Mouse (Mus musculus): ENCODE results near the gene Vps18. TPM values are rescaled to one million over a fixed set of nuclear protein-coding genes. Genes with fewer than 3 reads are reported as not detected.

The Vps18 gene
- total and polyA plus RNA-seq, 2 experiments from 2014 or later, result 20.5 to 34.0 TPM

DNA sequence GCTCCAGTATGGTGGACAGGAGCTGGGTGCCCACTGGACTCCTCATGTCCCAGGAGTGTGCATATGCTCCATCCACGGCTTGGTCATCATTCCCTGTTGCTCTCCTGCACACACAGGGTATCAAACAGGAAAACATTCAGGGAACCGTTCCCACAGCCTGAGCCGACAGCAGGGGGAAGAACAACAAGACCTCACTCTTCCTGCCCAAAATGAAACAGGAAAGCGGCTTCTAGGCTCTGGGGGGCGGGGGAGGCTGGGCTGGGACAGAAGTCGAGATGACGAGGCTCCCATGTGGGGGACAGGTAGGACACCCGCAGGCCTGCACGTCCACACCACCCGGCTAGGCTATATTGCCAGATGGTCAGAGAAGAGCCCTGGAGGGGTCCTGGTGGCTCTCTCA lies 47.9 kb downstream of the Vps18 start:
- no peak for TF ChIP-seq CTCF (IDR thresholded peaks at IDR 0.05; ENCODE audit: low read depth)
- H3K4me1 ChIP-seq (ENCODE audit: insufficient read depth, low read length), result no peaks in the 10 kb centered on the region
- WGBS, result 70% methylated on average over 10 of the region's 10 CpGs
- peak overlapping the region; percentile 11; the same call in 1 of the 2 replicates for H3K27ac ChIP-seq
- no peak overlapping the region for H3K4me3 ChIP-seq (ENCODE audit: low read length)
- no peaks in the 10 kb centered on the region for H3K9me3 ChIP-seq (ENCODE audit: low read length)
- H3K9ac ChIP-seq (replicated peaks; ENCODE audit: low read length), result no peak overlapping the region
- peaks cover 4% of the 10 kb centered on the region; the same call in 1 of the 2 replicates for H3K27me3 ChIP-seq (ENCODE audit: insufficient read depth, low read length)
- H3K4me2 ChIP-seq (ENCODE audit: low read depth, low read length), result no peak overlapping the region
- no peaks in the 10 kb centered on the region for H3K36me3 ChIP-seq (ENCODE audit: insufficient read depth, low read length)
- DNase-seq (ENCODE audit: low spot score) (no peak), ATAC-seq (no peak)

DNA sequence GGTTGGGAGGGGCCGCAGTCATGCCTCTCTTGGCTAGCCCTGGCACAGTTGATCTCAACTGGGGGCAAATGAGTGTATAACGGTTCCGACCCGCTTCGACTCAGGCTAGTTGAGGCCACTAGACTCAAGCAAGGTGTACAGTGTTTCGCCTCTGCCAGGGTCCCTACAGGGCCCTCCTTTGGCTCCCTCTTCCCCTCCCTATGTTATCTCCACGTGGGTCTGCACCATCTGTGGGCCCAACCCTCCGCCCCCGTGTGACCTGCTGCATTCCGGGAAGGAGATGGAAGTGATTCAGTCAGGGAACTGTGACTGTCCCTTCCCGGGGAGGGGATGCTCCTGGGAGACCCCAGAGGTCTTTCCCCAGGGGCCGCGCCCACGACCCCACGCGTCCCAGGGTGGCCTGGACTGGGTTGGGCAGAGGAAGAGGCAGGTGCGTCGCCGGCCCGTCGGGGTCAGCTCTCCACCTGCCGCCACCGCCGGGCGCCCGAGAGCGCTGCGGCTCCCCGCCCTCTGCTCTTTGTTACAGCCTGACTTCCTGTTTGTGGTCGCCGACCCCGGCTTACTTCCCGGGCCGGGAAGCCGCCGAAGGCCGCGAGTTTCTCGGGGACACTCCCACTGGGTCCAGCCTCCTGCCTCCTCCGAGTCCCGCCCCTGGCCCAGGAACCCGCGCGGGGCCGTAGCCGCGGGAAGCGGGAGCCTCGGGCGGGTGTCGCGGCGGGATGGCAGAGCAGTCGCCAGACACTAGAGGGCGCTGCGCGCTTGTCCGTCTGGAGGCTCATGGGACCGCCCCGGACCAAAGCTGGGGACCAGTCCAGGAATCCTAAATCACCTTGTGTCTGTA lies 49.1 kb downstream of the Vps18 start:
- Histone ChIP-seq H3K4me1 (ENCODE audit: insufficient read depth, low read length) (no peaks in the 10 kb centered on the region), H3K4me3 (ENCODE audit: low read length) (peak overlapping the region; percentile 51), H3K4me2 (ENCODE audit: low read depth, low read length) (peak overlapping the region; percentile 84), H3K27me3 (ENCODE audit: insufficient read depth, low read length) (peaks cover 4% of the 10 kb centered on the region; the same call in 1 of the 2 replicates), H3K9ac (replicated peaks; ENCODE audit: low read length) (peak overlapping the region; percentile 68), H3K9me3 (ENCODE audit: low read length) (no peaks in the 10 kb centered on the region), H3K36me3 (ENCODE audit: insufficient read depth, low read length) (no peaks in the 10 kb centered on the region), H3K27ac (peak overlapping the region; percentile 67; the same call in 1 of the 2 replicates)
- peak; percentile 78 for TF ChIP-seq CTCF (IDR thresholded peaks at IDR 0.05; ENCODE audit: low read depth)
- peak; percentile 83 for ATAC-seq
- WGBS, result 7% methylated on average over 60 of the region's 60 CpGs
- peak; percentile 90 for DNase-seq (ENCODE audit: low spot score)

DNA sequence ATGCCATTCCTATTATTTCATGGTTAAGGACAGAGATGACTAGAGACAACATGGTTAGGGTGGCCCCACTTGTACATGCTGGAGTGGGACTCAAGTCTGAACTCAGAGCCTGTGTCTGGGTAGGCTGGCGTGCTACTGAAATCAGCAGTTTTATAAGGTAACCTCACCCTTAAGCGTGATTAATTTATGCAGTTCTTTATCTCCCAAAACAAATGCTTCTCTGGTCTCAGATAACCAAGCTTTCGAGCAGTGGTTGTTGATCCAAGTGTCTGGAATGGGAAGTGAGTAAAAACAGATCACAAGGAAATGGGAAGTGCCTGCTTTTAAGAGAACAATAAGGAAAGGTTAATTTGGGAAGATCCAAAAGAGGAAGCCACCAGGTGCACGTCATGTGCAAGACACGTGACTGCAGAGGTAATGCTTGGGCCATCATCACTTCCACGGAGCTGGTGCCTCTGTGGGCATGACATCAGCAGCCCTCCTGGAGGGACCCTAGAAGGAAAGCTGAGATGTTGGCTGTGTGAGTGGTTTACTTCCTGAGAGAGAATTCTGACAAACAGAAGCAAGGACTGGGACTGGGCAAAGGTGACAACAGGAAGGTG lies 56.1 kb downstream of the Vps18 start:
- no peak for TF ChIP-seq CTCF (IDR thresholded peaks at IDR 0.05; ENCODE audit: low read depth)
- Histone ChIP-seq H3K27me3 (ENCODE audit: insufficient read depth, low read length) (no peaks in the 10 kb centered on the region), H3K4me2 (ENCODE audit: low read depth, low read length) (no peak overlapping the region), H3K36me3 (ENCODE audit: insufficient read depth, low read length) (no peaks in the 10 kb centered on the region), H3K9me3 (ENCODE audit: low read length) (no peaks in the 10 kb centered on the region), H3K4me1 (ENCODE audit: insufficient read depth, low read length) (no peaks in the 10 kb centered on the region), H3K4me3 (ENCODE audit: low read length) (no peak overlapping the region), H3K9ac (replicated peaks; ENCODE audit: low read length) (no peak overlapping the region), H3K27ac (no peak overlapping the region)
- DNase-seq (ENCODE audit: low spot score) (no peak), ATAC-seq (no peak)
- 58% methylated on average over 6 of the region's 6 CpGs for WGBS

Other genes starting within 250 kb of the Vps18 start
- gene Knl1, start 241.6 kb upstream of the Vps18 start, total RNA-seq (2014; rRNA removed), result 3.0 and 3.7 TPM in 2 replicates
- 10.0 and 14.3 TPM in 2 replicates for gene Knl1, start 241.6 kb upstream of the Vps18 start, polyA plus RNA-seq (2015; fragmentation: Nextera tagmentation; extraction: Ambion mirVana)
- 3.6 and 3.8 TPM in 2 replicates for gene Rad51, start 175.9 kb upstream of the Vps18 start, total RNA-seq (2014; rRNA removed)
- gene Rad51, start 175.9 kb upstream of the Vps18 start, polyA plus RNA-seq (2015; fragmentation: Nextera tagmentation; extraction: Ambion mirVana), result 9.0 and 9.6 TPM in 2 replicates
- gene Rmdn3, start 131.7 kb upstream of the Vps18 start, total RNA-seq (2014; rRNA removed), result 30.5 and 34.7 TPM in 2 replicates
- 38.7 and 39.8 TPM in 2 replicates for gene Rmdn3, start 131.7 kb upstream of the Vps18 start, polyA plus RNA-seq (2015; fragmentation: Nextera tagmentation; extraction: Ambion mirVana)
- 9.8 and 17.7 TPM in 2 replicates for gene Gchfr, start 121.0 kb upstream of the Vps18 start, total RNA-seq (2014; rRNA removed)
- gene Gchfr, start 121.0 kb upstream of the Vps18 start, polyA plus RNA-seq (2015; fragmentation: Nextera tagmentation; extraction: Ambion mirVana), result 16.8 and 19.2 TPM in 2 replicates
- 0.36 TPM in 1 of 2 replicates, not detected in the other for gene Gm14137, start 114.2 kb upstream of the Vps18 start, total RNA-seq (2014; rRNA removed)
- gene Gm14137, start 114.2 kb upstream of the Vps18 start, polyA plus RNA-seq (2015; fragmentation: Nextera tagmentation; extraction: Ambion mirVana), result 0.28 and 0.29 TPM in 2 replicates
- 26.2 and 35.1 TPM in 2 replicates for gene Zfyve19, start 80.1 kb upstream of the Vps18 start, total RNA-seq (2014; rRNA removed)
- 50.2 and 53.1 TPM in 2 replicates for gene Zfyve19, start 80.1 kb upstream of the Vps18 start, polyA plus RNA-seq (2015; fragmentation: Nextera tagmentation; extraction: Ambion mirVana)
- gene Dnajc17, start 79.9 kb upstream of the Vps18 start, total RNA-seq (2014; rRNA removed), result 3.0 and 7.1 TPM in 2 replicates
- gene Dnajc17, start 79.9 kb upstream of the Vps18 start, polyA plus RNA-seq (2015; fragmentation: Nextera tagmentation; extraction: Ambion mirVana), result 20.3 and 21.9 TPM in 2 replicates
- not detected in 2 replicates for gene Ppp1r14d, start 58.8 kb upstream of the Vps18 start, total RNA-seq (2014; rRNA removed)
- not detected in 2 replicates for gene Ppp1r14d, start 58.8 kb upstream of the Vps18 start, polyA plus RNA-seq (2015; fragmentation: Nextera tagmentation; extraction: Ambion mirVana)
- 3.0 and 3.7 TPM in 2 replicates for gene Spint1, start 51.4 kb upstream of the Vps18 start, total RNA-seq (2014; rRNA removed)
- gene Spint1, start 51.4 kb upstream of the Vps18 start, polyA plus RNA-seq (2015; fragmentation: Nextera tagmentation; extraction: Ambion mirVana), result 1.1 and 1.2 TPM in 2 replicates
- 28.3 and 28.4 TPM in 2 replicates for gene Rhov, start 17.5 kb upstream of the Vps18 start, total RNA-seq (2014; rRNA removed)
- gene Rhov, start 17.5 kb upstream of the Vps18 start, polyA plus RNA-seq (2015; fragmentation: Nextera tagmentation; extraction: Ambion mirVana), result 31.8 and 32.6 TPM in 2 replicates
- gene Dll4, start 37.0 kb downstream of the Vps18 start, total RNA-seq (2014; rRNA removed), result 4.2 and 4.3 TPM in 2 replicates
- gene Dll4, start 37.0 kb downstream of the Vps18 start, polyA plus RNA-seq (2015; fragmentation: Nextera tagmentation; extraction: Ambion mirVana), result 2.4 and 2.6 TPM in 2 replicates
- 12.4 and 22.6 TPM in 2 replicates for gene Chac1, start 62.5 kb downstream of the Vps18 start, total RNA-seq (2014; rRNA removed)
- 11.4 and 12.6 TPM in 2 replicates for gene Chac1, start 62.5 kb downstream of the Vps18 start, polyA plus RNA-seq (2015; fragmentation: Nextera tagmentation; extraction: Ambion mirVana)
- gene Ino80, start 188.9 kb downstream of the Vps18 start, total RNA-seq (2014; rRNA removed), result 12.3 and 13.4 TPM in 2 replicates
- 2.3 and 2.7 TPM in 2 replicates for gene Ino80, start 188.9 kb downstream of the Vps18 start, polyA plus RNA-seq (2015; fragmentation: Nextera tagmentation; extraction: Ambion mirVana)